Comparison of ENCODE assay signal across 9 mouse cellular contexts in genomic region chr10:61145766-61146118, GRCm38 (mm10). TPM values are rescaled to one million over a fixed set of nuclear protein-coding genes. Genes with fewer than 3 reads are reported as not detected.
DNase-seq lines count a peak whose midpoint lies in the region; ATAC-seq and TF ChIP-seq lines count a peak whose summit lies in the region.
"Had no signal": no experiment of that assay in that cellular context is flagged by ENCODE, and none has a peak within 500 bp of the region (broad histone marks: within the 10 kb centered on the region; RNA-seq: fewer than 3 reads in every experiment).

No protein-coding gene starts in this region.

- WGBS in embryonic facial prominence, embryonic 11.5 days: 0% methylated on average over 3 of the region's 3 CpGs
- 0% methylated on average over 3 of the region's 3 CpGs for WGBS in intestine, embryonic 15.5 days
- WGBS in neural tube, embryonic 13.5 days: 0% methylated on average over 3 of the region's 3 CpGs

- intact Hi-C loops in left cerebral cortex, adult 2 months (cut with DNase I): no loop called here
- intact Hi-C loops in left cerebral cortex, postnatal 36 days (cut with DNase I): no loop called here

- H3K36me3 ChIP-seq in embryonic facial prominence, embryonic 11.5 days (replicated peaks; ENCODE audit: control insufficient read depth, insufficient read depth, low read depth, low read length): no peaks in the 10 kb centered on the region
- H3K36me3 ChIP-seq in intestine, embryonic 15.5 days: no peaks in the 10 kb centered on the region
- H3K36me3 ChIP-seq in neural tube, embryonic 13.5 days: 0 out of 2 replicates have a peak, but pooled peaks cover 10% of the 10 kb centered on the region

- no peaks in the 10 kb centered on the region for H3K4me1 ChIP-seq in embryonic facial prominence, embryonic 11.5 days (ENCODE audit: control insufficient read depth, insufficient read depth, low read length)
- peaks cover 5% of the 10 kb centered on the region for H3K4me1 ChIP-seq in intestine, embryonic 15.5 days (replicated peaks)
- H3K4me1 ChIP-seq in neural tube, embryonic 13.5 days (replicated peaks): peaks cover 13% of the 10 kb centered on the region

- no peaks in the 10 kb centered on the region for H3K9me3 ChIP-seq in embryonic facial prominence, embryonic 11.5 days (replicated peaks; ENCODE audit: control insufficient read depth, low read length)
- H3K9me3 ChIP-seq in intestine, embryonic 15.5 days: no peaks in the 10 kb centered on the region
- H3K9me3 ChIP-seq in neural tube, embryonic 13.5 days: no peaks in the 10 kb centered on the region

- no peak for DNase-seq in left cerebral cortex, adult 2 months (ENCODE audit: extremely low spot score in 1 of 2, low spot score in 2 of 2)
- no peak for DNase-seq in left cerebral cortex, postnatal 36 days (ENCODE audit: low spot score in 2 of 2)
- peak; percentile 36 for DNase-seq in embryonic facial prominence, embryonic 11.5 days (ENCODE audit: low spot score)
- no peak for DNase-seq in Muller cell, postnatal 12 days (ENCODE audit: inconsistent ontology term)
- no peak for DNase-seq in cerebellum, postnatal 14 days
- DNase-seq in adrenal gland, postnatal 10 days: no peak

- H3K4me2 ChIP-seq in embryonic facial prominence, embryonic 11.5 days (ENCODE audit: low read depth, low read length): peak overlapping the region; percentile 93
- H3K4me2 ChIP-seq in intestine, embryonic 15.5 days (replicated peaks): peak overlapping the region; percentile 96
- peak overlapping the region; percentile 87 for H3K4me2 ChIP-seq in neural tube, embryonic 13.5 days

- no peak for ATAC-seq in embryonic facial prominence, embryonic 11.5 days (replicated peaks; ENCODE audit: insufficient number of reproducible peaks, low FRiP score, low TSS enrichment, low read depth)
- ATAC-seq in intestine, embryonic 15.5 days: no peak
- no peak for ATAC-seq in neural tube, embryonic 13.5 days (ENCODE audit: low read depth)

- H3K9ac ChIP-seq in embryonic facial prominence, embryonic 11.5 days (replicated peaks; ENCODE audit: low read length): peak overlapping the region; percentile 89
- peak overlapping the region; percentile 94 for H3K9ac ChIP-seq in intestine, embryonic 15.5 days
- peak overlapping the region; percentile 95 for H3K9ac ChIP-seq in neural tube, embryonic 13.5 days

- peak overlapping the region; percentile 44 for H3K27ac ChIP-seq in left cerebral cortex, adult 2 months
- peak overlapping the region; percentile 89 for H3K27ac ChIP-seq in embryonic facial prominence, embryonic 11.5 days (replicated peaks; ENCODE audit: low read depth, low read length)
- peak overlapping the region; percentile 97 for H3K27ac ChIP-seq in intestine, embryonic 15.5 days
- peak overlapping the region; percentile 96 for H3K27ac ChIP-seq in neural tube, embryonic 13.5 days (replicated peaks)

- peak overlapping the region; percentile 73 for H3K4me3 ChIP-seq in left cerebral cortex, adult 2 months
- peak overlapping the region; percentile 90 for H3K4me3 ChIP-seq in embryonic facial prominence, embryonic 11.5 days (ENCODE audit: low read depth, low read length)
- H3K4me3 ChIP-seq in intestine, embryonic 15.5 days (replicated peaks): peak overlapping the region; percentile 96
- H3K4me3 ChIP-seq in neural tube, embryonic 13.5 days: peak overlapping the region; percentile 80

- H3K27me3 ChIP-seq in embryonic facial prominence, embryonic 11.5 days (ENCODE audit: control insufficient read depth, insufficient read depth, low read length): no peaks in the 10 kb centered on the region
- H3K27me3 ChIP-seq in intestine, embryonic 15.5 days (replicated peaks): no peaks in the 10 kb centered on the region
- no peaks in the 10 kb centered on the region for H3K27me3 ChIP-seq in neural tube, embryonic 13.5 days

- TF ChIP-seq CTCF in left cerebral cortex, adult 2 months (IDR thresholded peaks at IDR 0.05): no peak; the same call in 1 of the 2 replicates

RNA-seq across cellular contexts. Expression of gene Sgpl1, which starts 1.8 kb away (rescaled TPM):
- 10 to 100 TPM; 21.8 to 23.1 TPM for total RNA-seq in left cerebral cortex, adult 2 months (2021)
- 10 to 100 TPM; 21.5 to 26.4 TPM for total RNA-seq in left cerebral cortex, postnatal 36 days (2021)
- 88.5 and 92.4 TPM in 2 replicates for polyA plus RNA-seq in embryonic facial prominence, embryonic 11.5 days (2014; fragmentation: Nextera tagmentation; extraction: Ambion mirVana)
- polyA plus RNA-seq in intestine, embryonic 15.5 days (2015; fragmentation: Nextera tagmentation; extraction: Ambion mirVana): 77.1 and 81.1 TPM in 2 replicates
- 65.5 and 66.5 TPM in 2 replicates for polyA plus RNA-seq in neural tube, embryonic 13.5 days (2015; fragmentation: Nextera tagmentation; extraction: Ambion mirVana)
- 10 to 100 TPM; 56.8 to 66.6 TPM for total RNA-seq in adrenal gland, postnatal 10 days (2021)

RNA-seq across cellular contexts. Expression of gene Tbata, which starts 26.0 kb away (rescaled TPM):
- 1 to 10 TPM in 1 of 2 experiments, under 1 TPM in 1; 0.54 to 1.3 TPM for total RNA-seq in left cerebral cortex, adult 2 months (2021)
- 1 to 10 TPM in 1 of 2 experiments, under 1 TPM in 1; 0.57 to 1.0 TPM for total RNA-seq in left cerebral cortex, postnatal 36 days (2021)
- polyA plus RNA-seq in embryonic facial prominence, embryonic 11.5 days (2014; fragmentation: Nextera tagmentation; extraction: Ambion mirVana): not detected in 2 replicates
- polyA plus RNA-seq in intestine, embryonic 15.5 days (2015; fragmentation: Nextera tagmentation; extraction: Ambion mirVana): not detected in 2 replicates
- 0.14 TPM in 1 of 2 replicates, not detected in the other for polyA plus RNA-seq in neural tube, embryonic 13.5 days (2015; fragmentation: Nextera tagmentation; extraction: Ambion mirVana)
- total RNA-seq in adrenal gland, postnatal 10 days (2021): not detected
- polyA plus RNA-seq: inflammation-experienced regulatory T-cells, adult 6 months had no signal

RNA-seq across cellular contexts. Expression of gene Pcbd1, which starts 56.6 kb away (rescaled TPM):
- total RNA-seq in left cerebral cortex, adult 2 months (2021): 10 to 100 TPM in 1 of 2 experiments, 1 to 10 TPM in 1; 8.9 to 11.0 TPM
- 1 to 10 TPM; 7.3 to 9.6 TPM for total RNA-seq in left cerebral cortex, postnatal 36 days (2021)
- 16.4 and 19.1 TPM in 2 replicates for polyA plus RNA-seq in embryonic facial prominence, embryonic 11.5 days (2014; fragmentation: Nextera tagmentation; extraction: Ambion mirVana)
- 207 and 233 TPM in 2 replicates for polyA plus RNA-seq in intestine, embryonic 15.5 days (2015; fragmentation: Nextera tagmentation; extraction: Ambion mirVana)
- polyA plus RNA-seq in neural tube, embryonic 13.5 days (2015; fragmentation: Nextera tagmentation; extraction: Ambion mirVana): 29.3 and 38.7 TPM in 2 replicates
- total RNA-seq in adrenal gland, postnatal 10 days (2021): 10 to 100 TPM; 51.4 to 81.8 TPM

Comparison
In these comparisons a context has a peak if more than half of its experiments do, and no peak if none do; other contexts are left out.
1. H3K27ac ChIP-seq: peak in every context shown above with its lines; median percentile 97 in intestine, embryonic 15.5 days; 96 in neural tube, embryonic 13.5 days; 89 in embryonic facial prominence, embryonic 11.5 days; 44 in left cerebral cortex, adult 2 months.
2. RNA of gene Pcbd1, which starts 56.6 kb away (total RNA-seq): 51.4 to 81.8 TPM in adrenal gland, postnatal 10 days; 8.9 to 11.0 TPM in left cerebral cortex, adult 2 months and 7.3 to 9.6 TPM in left cerebral cortex, postnatal 36 days; every median in the first group is over 4 times any median in the second.
3. Peak in every context shown above with its lines, with median percentiles within 50 percentile points of each other: H3K4me3 ChIP-seq, H3K4me2 ChIP-seq and H3K9ac ChIP-seq.